Mouse (Mus musculus): ENCODE data around the gene 6430571L13Rik. TPM values are rescaled to one million over a fixed set of nuclear protein-coding genes. Genes with fewer than 3 reads are reported as not detected.

6430571L13Rik gene
- polyA plus RNA-seq, 1 experiment from 2014 or later = 0.82 TPM

- peaks cover 14% of the 10 kb centered on the region for H3K4me1 ChIP-seq (ENCODE audit: insufficient read depth, low read length)
- no peak overlapping the region for H3K4me2 ChIP-seq (replicated peaks; ENCODE audit: low read depth, low read length)
- no peak for ATAC-seq (ENCODE audit: low FRiP score, low TSS enrichment)
- H3K9ac ChIP-seq (replicated peaks; ENCODE audit: low read length) = no peak overlapping the region
- no peak overlapping the region for H3K4me3 ChIP-seq (ENCODE audit: low read length)
- WGBS = 88% methylated on average over 5 of the region's 5 CpGs
- no peaks in the 10 kb centered on the region for H3K36me3 ChIP-seq (ENCODE audit: insufficient read depth, low read length)
- H3K9me3 ChIP-seq (ENCODE audit: low read length) = no peaks in the 10 kb centered on the region
- no peak overlapping the region for H3K27ac ChIP-seq (ENCODE audit: low read length)
- H3K27me3 ChIP-seq (ENCODE audit: insufficient read depth, low read length) = no peaks in the 10 kb centered on the region
These were observed 5.4 kb upstream of the 6430571L13Rik start for GRCm38 (mm10) chr9:107335046-107335445.

- no peaks in the 10 kb centered on the region for H3K27me3 ChIP-seq (ENCODE audit: insufficient read depth, low read length)
- H3K4me1 ChIP-seq (ENCODE audit: insufficient read depth, low read length) = peaks cover 18% of the 10 kb centered on the region
- H3K9me3 ChIP-seq (ENCODE audit: low read length) = no peaks in the 10 kb centered on the region
- no peaks in the 10 kb centered on the region for H3K36me3 ChIP-seq (ENCODE audit: insufficient read depth, low read length)
- 10% methylated on average over 5 of the region's 5 CpGs for WGBS
- H3K9ac ChIP-seq (replicated peaks; ENCODE audit: low read length) = no peak overlapping the region
- H3K4me3 ChIP-seq (ENCODE audit: low read length) = no peak overlapping the region
- ATAC-seq (ENCODE audit: low FRiP score, low TSS enrichment) = no peak
- H3K4me2 ChIP-seq (replicated peaks; ENCODE audit: low read depth, low read length) = no peak overlapping the region
- no peak overlapping the region for H3K27ac ChIP-seq (ENCODE audit: low read length)
These were observed 4.5 kb upstream of the 6430571L13Rik start for GRCm38 (mm10) chr9:107335909-107336308.

DNA sequence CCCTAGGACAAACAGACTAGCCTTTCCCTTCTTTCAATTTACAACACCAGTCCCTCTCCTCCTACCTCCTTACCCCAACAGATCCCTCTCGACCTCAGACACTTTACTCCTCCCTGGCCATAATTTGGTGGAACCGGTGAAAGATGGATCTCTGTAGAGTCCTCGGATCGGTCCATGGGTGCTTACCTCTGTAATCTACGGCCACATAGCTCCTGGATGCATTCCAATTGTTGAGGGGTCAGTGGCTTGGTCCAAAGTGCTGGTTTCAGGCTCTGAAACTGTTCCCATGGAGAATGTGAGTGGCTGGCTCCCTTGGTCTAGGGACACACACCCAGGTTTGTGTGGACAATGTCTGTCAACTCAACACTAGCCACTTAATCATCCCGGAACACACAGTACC is 4.0 kb upstream of the 6430571L13Rik start:
- 83% methylated on average over 6 of the region's 6 CpGs for WGBS
- Histone ChIP-seq H3K36me3 (ENCODE audit: insufficient read depth, low read length) (no peaks in the 10 kb centered on the region), H3K27me3 (ENCODE audit: insufficient read depth, low read length) (no peaks in the 10 kb centered on the region), H3K4me1 (ENCODE audit: insufficient read depth, low read length) (peaks cover 20% of the 10 kb centered on the region), H3K9me3 (ENCODE audit: low read length) (no peaks in the 10 kb centered on the region), H3K9ac (replicated peaks; ENCODE audit: low read length) (no peak overlapping the region), H3K27ac (ENCODE audit: low read length) (no peak overlapping the region), H3K4me3 (ENCODE audit: low read length) (no peak overlapping the region), H3K4me2 (replicated peaks; ENCODE audit: low read depth, low read length) (no peak overlapping the region)
- no peak for ATAC-seq (ENCODE audit: low FRiP score, low TSS enrichment)

GRCm38 (mm10) chr9:107338172-107338883 is 2.1 kb upstream of the 6430571L13Rik start, which contains the start of gene Hemk1:
Hemk1 (minus strand) TSS chr9:107338350.
- Histone ChIP-seq H3K4me2 (replicated peaks; ENCODE audit: low read depth, low read length) (peak within 1 kb of the TSS; percentile 93), H3K4me3 (ENCODE audit: low read length) (peak within 1 kb of the TSS; percentile 65), H3K4me1 (ENCODE audit: insufficient read depth, low read length) (peaks cover 20% of the 10 kb centered on the region), H3K9me3 (ENCODE audit: low read length) (no peaks in the 10 kb centered on the region), H3K27ac (ENCODE audit: low read length) (peak within 1 kb of the TSS; percentile 54), H3K36me3 (ENCODE audit: insufficient read depth, low read length) (no peaks in the 10 kb centered on the region), H3K27me3 (ENCODE audit: insufficient read depth, low read length) (0 out of 2 replicates have a peak, but pooled peaks cover 3% of the 10 kb centered on the region), H3K9ac (replicated peaks; ENCODE audit: low read length) (peak within 1 kb of the TSS; percentile 81)
- ATAC-seq (ENCODE audit: low FRiP score, low TSS enrichment) = peak; percentile 69
- 4% methylated on average over 30 of the region's 30 CpGs for WGBS

- no peaks in the 10 kb centered on the region for H3K9me3 ChIP-seq (ENCODE audit: low read length)
- 53% methylated on average over 12 of the region's 12 CpGs for WGBS
- H3K4me3 ChIP-seq (ENCODE audit: low read length) = peak overlapping the region; percentile 64
- H3K9ac ChIP-seq (replicated peaks; ENCODE audit: low read length) = peak overlapping the region; percentile 68
- ATAC-seq (ENCODE audit: low FRiP score, low TSS enrichment) = no peak
- peaks cover 20% of the 10 kb centered on the region for H3K4me1 ChIP-seq (ENCODE audit: insufficient read depth, low read length)
- peak overlapping the region; percentile 88 for H3K4me2 ChIP-seq (replicated peaks; ENCODE audit: low read depth, low read length)
- H3K36me3 ChIP-seq (ENCODE audit: insufficient read depth, low read length) = no peaks in the 10 kb centered on the region
- H3K27ac ChIP-seq (ENCODE audit: low read length) = no peak overlapping the region
- 0 out of 2 replicates have a peak, but pooled peaks cover 3% of the 10 kb centered on the region for H3K27me3 ChIP-seq (ENCODE audit: insufficient read depth, low read length)
These were observed 676 bp downstream of the 6430571L13Rik start for GRCm38 (mm10) chr9:107340911-107341645.

GRCm38 (mm10) chr9:107342201-107342709 is 1.9 kb downstream of the 6430571L13Rik start:
- Histone ChIP-seq H3K27ac (ENCODE audit: low read length) (no peak overlapping the region), H3K36me3 (ENCODE audit: insufficient read depth, low read length) (no peaks in the 10 kb centered on the region), H3K4me2 (replicated peaks; ENCODE audit: low read depth, low read length) (no peak overlapping the region), H3K4me3 (ENCODE audit: low read length) (no peak overlapping the region), H3K27me3 (ENCODE audit: insufficient read depth, low read length) (0 out of 2 replicates have a peak, but pooled peaks cover 3% of the 10 kb centered on the region), H3K4me1 (ENCODE audit: insufficient read depth, low read length) (peaks cover 19% of the 10 kb centered on the region), H3K9ac (replicated peaks; ENCODE audit: low read length) (no peak overlapping the region), H3K9me3 (ENCODE audit: low read length) (no peaks in the 10 kb centered on the region)
- WGBS = 90% methylated on average over 11 of the region's 11 CpGs
- no peak for ATAC-seq (ENCODE audit: low FRiP score, low TSS enrichment)

GRCm38 (mm10) chr9:107343146-107343943 is 2.9 kb downstream of the 6430571L13Rik start:
- WGBS = 60% methylated on average over 8 of the region's 8 CpGs
- H3K27ac ChIP-seq (ENCODE audit: low read length) = no peak overlapping the region
- no peak overlapping the region for H3K4me2 ChIP-seq (replicated peaks; ENCODE audit: low read depth, low read length)
- 0 out of 2 replicates have a peak overlapping the region, but pooled peaks have one; percentile 6 for H3K9ac ChIP-seq (replicated peaks; ENCODE audit: low read length)
- no peaks in the 10 kb centered on the region for H3K36me3 ChIP-seq (ENCODE audit: insufficient read depth, low read length)
- no peaks in the 10 kb centered on the region for H3K9me3 ChIP-seq (ENCODE audit: low read length)
- no peak overlapping the region for H3K4me3 ChIP-seq (ENCODE audit: low read length)
- H3K4me1 ChIP-seq (ENCODE audit: insufficient read depth, low read length) = peaks cover 15% of the 10 kb centered on the region
- H3K27me3 ChIP-seq (ENCODE audit: insufficient read depth, low read length) = 0 out of 2 replicates have a peak, but pooled peaks cover 3% of the 10 kb centered on the region
- no peak for ATAC-seq (ENCODE audit: low FRiP score, low TSS enrichment)

GRCm38 (mm10) chr9:107344027-107344426 is 3.6 kb downstream of the 6430571L13Rik start:
- Histone ChIP-seq H3K36me3 (ENCODE audit: insufficient read depth, low read length) (no peaks in the 10 kb centered on the region), H3K9me3 (ENCODE audit: low read length) (no peaks in the 10 kb centered on the region), H3K4me2 (replicated peaks; ENCODE audit: low read depth, low read length) (no peak overlapping the region), H3K27me3 (ENCODE audit: insufficient read depth, low read length) (0 out of 2 replicates have a peak, but pooled peaks cover 3% of the 10 kb centered on the region), H3K9ac (replicated peaks; ENCODE audit: low read length) (0 out of 2 replicates have a peak overlapping the region, but pooled peaks have one; percentile 6), H3K4me3 (ENCODE audit: low read length) (no peak overlapping the region), H3K4me1 (ENCODE audit: insufficient read depth, low read length) (peaks cover 8% of the 10 kb centered on the region; the same call in 1 of the 2 replicates), H3K27ac (ENCODE audit: low read length) (no peak overlapping the region)
- 83% methylated on average over 6 of the region's 6 CpGs for WGBS
- no peak for ATAC-seq (ENCODE audit: low FRiP score, low TSS enrichment)

GRCm38 (mm10) chr9:107346081-107346480 is 5.7 kb downstream of the 6430571L13Rik start:
- H3K4me2 ChIP-seq (replicated peaks; ENCODE audit: low read depth, low read length) = no peak overlapping the region
- no peak for ATAC-seq (ENCODE audit: low FRiP score, low TSS enrichment)
- H3K9ac ChIP-seq (replicated peaks; ENCODE audit: low read length) = no peak overlapping the region
- no peaks in the 10 kb centered on the region for H3K36me3 ChIP-seq (ENCODE audit: insufficient read depth, low read length)
- 0 out of 2 replicates have a peak, but pooled peaks cover 3% of the 10 kb centered on the region for H3K27me3 ChIP-seq (ENCODE audit: insufficient read depth, low read length)
- H3K4me3 ChIP-seq (ENCODE audit: low read length) = no peak overlapping the region
- no peaks in the 10 kb centered on the region for H3K9me3 ChIP-seq (ENCODE audit: low read length)
- no peak overlapping the region for H3K27ac ChIP-seq (ENCODE audit: low read length)
- WGBS = 86% methylated on average over 8 of the region's 8 CpGs
- H3K4me1 ChIP-seq (ENCODE audit: insufficient read depth, low read length) = peaks cover under 1% of the 10 kb centered on the region; the same call in 1 of the 2 replicates
